Mouse (Mus musculus) kidney, embryonic 16.5 days (tissue): Measurements from ENCODE around the gene Selp. TPM values are rescaled to one million over a fixed set of nuclear protein-coding genes. Genes with fewer than 3 reads are reported as not detected.

Experiments
- ATAC-seq: fragments of 200-750 bp; cut with Nextera tagmentation; 2 replicates; pipeline ENCODE4 v1.8.0; 2017; ENCODE audit warnings: moderate TSS enrichment; ENCODE audit not compliant: low FRiP score, low TSS enrichment
- H3K27ac ChIP-seq: fragments of 300-500 bp; sonication (generic); 2 replicates; pipeline ENCODE4 v1.5.1; 2014; ENCODE audit warnings: low read length
- H3K27me3 ChIP-seq: fragments of 300-500 bp; sonication (generic); 2 replicates; pipeline ENCODE4 v1.6.1; 2014; ENCODE audit warnings: low read length, control low read depth, mixed read lengths; ENCODE audit not compliant: insufficient read depth
- H3K36me3 ChIP-seq: fragments of 300-500 bp; sonication (generic); 2 replicates; pipeline ENCODE4 v1.6.1; 2014; ENCODE audit warnings: low read length, control low read depth, mixed read lengths; ENCODE audit not compliant: insufficient read depth
- H3K4me1 ChIP-seq: fragments of 300-500 bp; sonication (generic); 2 replicates; pipeline ENCODE4 v1.6.1; 2014; ENCODE audit warnings: low read length, control low read depth, mixed read lengths; ENCODE audit not compliant: insufficient read depth
- H3K4me2 ChIP-seq: fragments of 300-500 bp; sonication (generic); replicated peaks from 2 replicates; pipeline ENCODE4 v1.6.1; 2014; ENCODE audit warnings: low read depth, low read length
- H3K4me3 ChIP-seq: fragments of 300-500 bp; sonication (generic); 2 replicates; pipeline ENCODE4 v1.5.1; 2014; ENCODE audit warnings: mild to moderate bottlenecking, low read length
- H3K9ac ChIP-seq: fragments of 300-500 bp; sonication (generic); replicated peaks from 2 replicates; pipeline ENCODE4 v1.6.1; 2014; ENCODE audit warnings: low read length
- H3K9me3 ChIP-seq: fragments of 300-500 bp; sonication (generic); 2 replicates; pipeline ENCODE4 v1.6.1; 2016; ENCODE audit warnings: low read length, control low read depth
- WGBS: fragments of 180-500 bp; shearing (Covaris S2); extraction: QIAGEN DNeasy Blood & Tissue Kit; methylation state at CpG from one replicate; pipeline ENCODE4 v1.1.7; 2014; 5-methylcytosine and 5-hydroxymethylcytosine counted together
- polyA plus RNA-seq: library from polyadenylated mRNA; unstranded; fragments of >200 nt; fragmentation: Nextera tagmentation; extraction: Ambion mirVana; gene quantifications from 2 replicates; pipeline ENCODE4 v1.2.1, GENCODE M21; 2015

Selp gene
- polyA plus RNA-seq, 1 experiment from 2014 or later: 0.56 TPM

DNA sequence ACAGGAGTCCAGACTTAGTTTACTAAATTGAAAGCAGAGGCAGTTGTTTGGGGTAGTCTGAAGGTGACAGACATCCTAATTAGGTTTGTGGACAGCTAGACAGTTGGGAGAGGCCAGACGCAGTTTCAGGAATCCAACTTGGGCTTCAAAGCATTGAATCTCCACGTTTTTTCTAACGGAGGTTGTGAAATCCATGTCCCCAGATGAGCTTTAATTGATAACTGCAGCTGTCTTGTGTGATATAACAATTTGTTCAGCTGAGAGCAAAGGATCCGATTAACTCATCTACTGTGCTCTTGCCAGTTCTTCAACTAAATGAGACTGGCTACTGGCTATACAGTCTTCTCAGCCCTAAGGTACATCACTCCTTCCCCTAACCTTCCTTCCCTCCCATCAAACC is 43.5 kb downstream of the Selp start:
- no peaks in the 10 kb centered on the region for H3K9me3 ChIP-seq
- no peak overlapping the region for H3K4me3 ChIP-seq
- H3K9ac ChIP-seq: no peak overlapping the region
- no peaks in the 10 kb centered on the region for H3K4me1 ChIP-seq
- 56% methylated on average over 4 of the region's 4 CpGs for WGBS
- H3K36me3 ChIP-seq: no peaks in the 10 kb centered on the region
- H3K4me2 ChIP-seq: no peak overlapping the region
- H3K27me3 ChIP-seq: no peaks in the 10 kb centered on the region
- H3K27ac ChIP-seq: no peak overlapping the region
- no peak for ATAC-seq

DNA sequence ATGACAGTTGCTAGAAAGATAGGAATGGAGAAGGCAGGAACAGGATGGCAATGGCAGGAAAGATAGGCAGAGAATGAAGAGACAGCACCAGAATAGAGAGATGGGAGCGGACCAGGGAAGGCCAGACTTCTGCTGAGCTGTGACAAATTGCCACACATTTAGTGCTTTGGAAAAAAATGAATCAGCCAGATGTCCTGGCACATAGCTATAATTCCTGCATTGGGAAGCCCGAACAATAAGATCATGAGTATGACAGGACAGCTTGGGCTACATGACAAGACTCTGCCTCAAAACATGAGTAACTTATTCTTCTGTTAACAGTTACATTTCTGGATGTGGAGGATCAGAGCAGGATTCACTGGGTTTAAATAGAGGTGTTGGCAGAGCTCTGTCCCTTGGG is 44.7 kb downstream of the Selp start:
- H3K4me2 ChIP-seq: no peak overlapping the region
- no peaks in the 10 kb centered on the region for H3K9me3 ChIP-seq
- no peak overlapping the region for H3K9ac ChIP-seq
- H3K27me3 ChIP-seq: no peaks in the 10 kb centered on the region
- no peaks in the 10 kb centered on the region for H3K36me3 ChIP-seq
- H3K27ac ChIP-seq: no peak overlapping the region
- WGBS: 85% methylated on average over 2 of the region's 2 CpGs
- no peaks in the 10 kb centered on the region for H3K4me1 ChIP-seq
- ATAC-seq: no peak
- no peak overlapping the region for H3K4me3 ChIP-seq

DNA sequence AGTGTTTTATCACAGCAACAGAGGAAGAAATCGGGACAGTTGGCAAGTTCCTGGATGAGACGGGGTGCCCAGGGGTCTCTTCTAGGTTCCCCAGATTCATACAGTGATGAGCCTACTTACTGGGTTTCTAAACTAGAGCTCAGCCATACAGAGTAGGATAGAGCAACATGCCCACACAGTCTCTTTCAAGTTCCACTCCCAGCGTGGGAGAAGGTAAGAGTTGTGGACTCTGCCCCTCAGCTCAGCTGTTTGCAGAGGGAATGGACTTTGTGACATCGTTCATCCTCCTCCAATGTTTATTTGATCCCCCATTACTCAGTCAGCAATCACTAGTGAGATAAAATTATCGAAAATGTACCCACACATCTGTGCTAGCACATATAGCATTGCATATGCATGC is 47.7 kb downstream of the Selp start:
- H3K4me1 ChIP-seq: no peaks in the 10 kb centered on the region
- no peak for ATAC-seq
- no peaks in the 10 kb centered on the region for H3K27me3 ChIP-seq
- H3K4me3 ChIP-seq: no peak overlapping the region
- no peaks in the 10 kb centered on the region for H3K36me3 ChIP-seq
- H3K4me2 ChIP-seq: no peak overlapping the region
- H3K27ac ChIP-seq: no peak overlapping the region
- WGBS: 75% methylated on average over 5 of the region's 5 CpGs
- H3K9ac ChIP-seq: no peak overlapping the region
- H3K9me3 ChIP-seq: no peaks in the 10 kb centered on the region

DNA sequence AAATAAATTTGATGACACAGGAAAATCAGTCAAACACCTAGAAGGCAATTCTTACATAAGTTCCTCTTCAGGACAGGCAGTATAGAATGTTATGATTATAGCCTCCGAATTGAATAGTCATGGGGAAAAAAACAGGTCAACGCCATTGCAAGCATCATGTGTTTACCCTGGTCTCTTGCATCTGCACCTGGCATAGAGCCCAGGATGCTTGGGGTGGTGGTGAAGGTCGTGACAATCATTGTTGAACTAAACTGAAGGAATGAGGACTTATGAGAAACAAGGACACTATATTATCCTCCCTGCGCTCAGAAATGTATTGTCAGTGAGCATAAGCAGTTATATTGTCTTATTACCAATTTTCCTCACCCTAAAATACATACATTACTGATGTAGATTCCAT is 53.8 kb downstream of the Selp start:
- no peaks in the 10 kb centered on the region for H3K4me1 ChIP-seq
- H3K36me3 ChIP-seq: no peaks in the 10 kb centered on the region
- no peak overlapping the region for H3K4me3 ChIP-seq
- no peaks in the 10 kb centered on the region for H3K27me3 ChIP-seq
- H3K9ac ChIP-seq: no peak overlapping the region
- ATAC-seq: no peak
- H3K4me2 ChIP-seq: no peak overlapping the region
- no peaks in the 10 kb centered on the region for H3K9me3 ChIP-seq
- H3K27ac ChIP-seq: no peak overlapping the region
- WGBS: 74% methylated on average over 4 of the region's 4 CpGs

DNA sequence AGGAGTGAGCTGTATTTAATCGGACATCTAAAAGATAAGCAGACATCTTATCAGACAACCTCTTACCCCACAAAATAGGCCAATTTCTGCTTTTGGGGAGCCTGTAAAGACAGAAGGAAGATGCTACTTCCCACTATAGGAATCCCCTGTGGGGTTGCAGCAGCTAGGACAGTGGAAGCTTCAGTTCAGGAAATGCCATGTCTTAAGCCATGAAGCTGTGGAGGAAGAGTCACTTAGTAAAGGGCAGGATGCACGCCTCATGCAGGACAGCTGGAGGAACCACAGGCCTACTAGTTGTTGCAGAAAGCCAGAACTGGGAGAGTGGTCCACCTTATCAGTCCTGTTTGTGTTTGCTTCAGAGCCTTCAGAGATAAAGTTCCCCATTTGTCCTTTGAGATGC is 55.4 kb downstream of the Selp start:
- Histone ChIP-seq H3K9me3 (no peaks in the 10 kb centered on the region), H3K27me3 (no peaks in the 10 kb centered on the region), H3K9ac (no peak overlapping the region), H3K36me3 (no peaks in the 10 kb centered on the region), H3K4me1 (no peaks in the 10 kb centered on the region), H3K4me2 (no peak overlapping the region), H3K27ac (no peak overlapping the region), H3K4me3 (no peak overlapping the region)
- WGBS: 82% methylated on average over 2 of the region's 2 CpGs
- ATAC-seq: no peak

DNA sequence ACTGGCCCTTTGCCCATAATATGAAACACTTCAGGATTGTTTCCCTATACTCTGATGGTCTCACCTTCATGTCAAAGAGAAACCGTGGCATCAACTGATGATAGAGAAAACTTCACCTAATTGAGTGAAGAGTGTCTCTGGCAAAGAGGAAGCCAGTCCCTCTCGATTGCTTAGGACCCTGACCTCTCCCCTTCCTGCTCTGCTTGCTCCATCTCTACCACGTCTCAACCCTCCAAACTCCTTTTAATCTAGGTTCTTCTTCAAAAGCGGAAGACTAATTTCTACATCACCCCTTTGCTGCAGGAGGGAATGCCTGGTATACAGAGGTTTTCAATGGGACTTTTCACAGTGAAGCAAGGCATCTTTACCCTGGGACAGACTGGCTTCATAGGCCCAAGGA is 58.1 kb downstream of the Selp start:
- Histone ChIP-seq H3K27ac (no peak overlapping the region), H3K27me3 (no peaks in the 10 kb centered on the region), H3K4me1 (no peaks in the 10 kb centered on the region), H3K4me3 (no peak overlapping the region), H3K36me3 (no peaks in the 10 kb centered on the region), H3K9me3 (no peaks in the 10 kb centered on the region), H3K4me2 (no peak overlapping the region), H3K9ac (no peak overlapping the region)
- ATAC-seq: no peak
- WGBS: 75% methylated on average over 4 of the region's 4 CpGs

DNA sequence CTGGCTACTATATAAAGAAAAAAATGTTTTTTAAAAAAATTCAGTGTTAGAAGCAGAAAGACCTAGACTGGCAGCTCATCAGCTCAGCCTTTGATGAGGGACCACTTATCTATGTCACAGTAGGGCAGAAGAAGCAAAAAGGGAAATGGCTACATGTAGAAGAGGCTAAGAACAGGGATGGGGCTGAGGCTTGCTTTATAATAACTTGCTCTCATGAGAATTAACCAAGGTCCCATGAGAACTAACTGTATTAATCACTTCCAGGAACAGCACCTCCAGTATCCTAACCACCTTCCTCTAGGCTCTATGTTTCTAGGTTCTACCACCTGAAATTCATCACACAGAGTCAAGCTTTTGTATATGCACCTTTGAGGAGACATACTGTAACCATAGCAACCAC is 61.8 kb downstream of the Selp start:
- no peak overlapping the region for H3K4me3 ChIP-seq
- H3K27ac ChIP-seq: no peak overlapping the region
- H3K4me1 ChIP-seq: no peaks in the 10 kb centered on the region
- no peak for ATAC-seq
- no peak overlapping the region for H3K9ac ChIP-seq
- H3K27me3 ChIP-seq: no peaks in the 10 kb centered on the region
- H3K36me3 ChIP-seq: no peaks in the 10 kb centered on the region
- no peak overlapping the region for H3K4me2 ChIP-seq
- no peaks in the 10 kb centered on the region for H3K9me3 ChIP-seq

DNA sequence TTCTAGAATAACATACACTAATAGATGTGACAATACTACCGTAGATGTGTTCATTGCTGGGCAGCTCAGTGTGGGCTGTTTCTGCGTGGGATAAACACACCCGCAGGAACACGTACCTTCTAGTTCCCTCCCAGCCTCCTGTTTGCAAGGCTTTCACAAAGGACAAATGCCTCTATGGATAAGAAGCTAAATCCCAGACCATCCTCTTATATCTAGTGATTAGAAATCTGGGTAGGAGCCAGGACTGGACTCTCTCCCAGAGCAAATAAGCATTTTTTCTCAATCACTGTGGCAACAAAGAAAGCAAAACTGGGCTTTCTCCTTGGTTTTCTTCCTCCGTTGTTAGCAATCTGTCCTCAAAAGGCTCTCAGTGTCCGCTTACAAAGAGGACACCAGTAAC is 63.4 kb downstream of the Selp start:
- H3K4me2 ChIP-seq: no peak overlapping the region
- no peaks in the 10 kb centered on the region for H3K4me1 ChIP-seq
- no peak overlapping the region for H3K27ac ChIP-seq
- ATAC-seq: no peak
- H3K27me3 ChIP-seq: no peaks in the 10 kb centered on the region
- no peak overlapping the region for H3K4me3 ChIP-seq
- H3K36me3 ChIP-seq: no peaks in the 10 kb centered on the region
- no peak overlapping the region for H3K9ac ChIP-seq
- 81% methylated on average over 6 of the region's 6 CpGs for WGBS
- no peaks in the 10 kb centered on the region for H3K9me3 ChIP-seq

DNA sequence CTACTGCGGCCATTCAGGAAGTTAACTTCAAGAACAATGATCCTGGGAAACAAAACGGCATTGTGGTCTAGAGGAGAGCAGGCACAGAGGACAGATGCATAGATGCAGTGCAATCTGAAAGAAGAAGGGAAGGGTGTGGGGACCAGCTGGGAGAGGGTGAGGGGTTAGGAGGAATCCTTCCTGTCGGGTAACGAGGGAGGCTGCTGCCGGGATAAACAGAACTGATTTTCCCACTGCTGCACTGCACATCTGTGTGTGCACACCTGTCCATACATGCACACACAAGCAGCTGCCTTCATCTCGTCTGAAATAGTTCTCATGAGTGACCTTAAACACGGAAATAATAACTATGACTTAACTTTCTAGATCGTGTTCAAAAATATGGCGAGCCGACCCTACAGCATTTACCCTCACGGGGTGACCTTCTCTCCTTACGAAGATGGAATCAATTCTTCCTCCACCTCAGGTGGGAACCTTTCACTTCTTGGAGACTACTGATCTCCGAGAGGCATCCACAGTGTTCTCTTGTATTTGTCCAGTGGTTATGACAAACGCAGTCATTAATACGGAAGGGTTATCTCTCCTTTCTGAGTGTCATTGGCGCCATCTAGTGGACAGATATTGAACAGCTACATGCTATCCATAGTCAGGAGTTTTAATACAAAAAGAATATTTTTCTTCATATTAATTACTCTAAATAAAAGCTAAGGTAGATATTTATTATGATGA is 69.2 kb downstream of the Selp start:
- Histone ChIP-seq H3K9ac (0 out of 2 replicates have a peak overlapping the region, but pooled peaks have one; percentile 31), H3K9me3 (no peaks in the 10 kb centered on the region), H3K4me2 (peak overlapping the region; percentile 46), H3K27me3 (no peaks in the 10 kb centered on the region), H3K36me3 (no peaks in the 10 kb centered on the region), H3K27ac (no peak overlapping the region), H3K4me1 (no peaks in the 10 kb centered on the region), H3K4me3 (peak overlapping the region; percentile 30)
- 46% methylated on average over 16 of the region's 16 CpGs for WGBS
- ATAC-seq: no peak

DNA sequence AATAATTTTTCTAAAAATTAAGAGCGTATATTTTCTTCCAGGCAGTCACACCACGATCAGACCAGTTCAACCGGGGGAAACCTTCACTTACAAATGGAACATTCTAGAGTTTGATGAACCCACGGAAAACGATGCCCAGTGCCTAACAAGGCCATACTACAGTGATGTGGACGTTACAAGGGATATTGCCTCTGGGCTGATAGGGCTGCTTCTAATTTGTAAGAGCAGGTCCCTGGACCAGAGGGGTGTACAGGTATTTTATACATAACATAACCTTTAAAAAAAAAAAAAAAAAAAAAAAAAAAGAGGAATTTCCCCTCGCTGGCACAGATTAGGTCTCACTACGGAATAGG is 69.8 kb downstream of the Selp start:
- ATAC-seq: no peak
- Histone ChIP-seq H3K9ac (no peak overlapping the region), H3K4me2 (no peak overlapping the region), H3K9me3 (no peaks in the 10 kb centered on the region), H3K4me3 (no peak overlapping the region), H3K27me3 (no peaks in the 10 kb centered on the region), H3K36me3 (no peaks in the 10 kb centered on the region), H3K4me1 (no peaks in the 10 kb centered on the region), H3K27ac (no peak overlapping the region)
- WGBS: 50% methylated on average over 8 of the region's 8 CpGs
